Mouse (Mus musculus): ENCODE data around the gene Gmeb1.
"Not testable (repeated sequence)": the region's sequence is repeated elsewhere in the genome, so short reads cannot be mapped to it uniquely, and the experiment has no call there.

Gmeb1 gene

DNA sequence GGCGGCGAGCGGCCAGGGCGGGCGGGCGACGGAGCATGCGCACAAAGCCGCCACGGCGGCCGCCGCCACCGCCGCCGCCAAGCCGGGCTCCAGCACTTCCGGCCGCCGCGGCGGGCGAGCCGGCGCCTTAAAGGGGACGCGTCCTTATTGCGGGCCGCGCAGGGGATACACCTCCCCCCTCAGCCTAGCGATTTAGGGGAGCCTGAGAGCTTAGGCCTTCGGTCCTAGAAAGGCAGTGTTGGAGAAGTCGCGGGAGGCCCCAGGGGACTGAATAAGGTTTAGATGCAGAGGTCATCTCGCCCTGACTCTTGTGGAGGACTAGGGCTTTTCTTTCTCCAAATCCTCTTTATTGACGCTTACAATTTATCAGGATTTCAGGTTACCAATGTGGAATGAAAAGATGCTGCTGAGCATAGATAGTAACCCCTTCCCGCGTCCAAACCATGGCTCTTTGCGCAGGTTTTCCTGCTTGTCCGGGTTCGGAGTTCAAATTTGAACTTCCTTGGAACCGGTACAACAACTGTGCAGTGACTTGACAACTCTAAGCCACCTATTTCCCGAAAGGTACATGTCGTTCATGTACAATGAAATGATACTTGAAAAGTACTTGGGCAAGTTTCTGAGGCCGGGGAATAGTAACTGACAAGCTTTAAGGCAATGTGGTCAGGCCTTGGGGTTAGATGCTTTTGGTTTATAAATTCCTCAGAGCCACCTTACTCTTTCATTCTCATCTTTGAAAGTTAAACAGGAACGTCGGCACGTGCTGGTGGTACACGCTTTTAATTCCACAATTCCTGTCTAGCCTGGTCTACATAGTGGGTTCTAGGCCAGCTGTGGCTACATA, at the start of gene Gmeb1:
TSS of gene Gmeb1 (minus strand) at position 89 of the 844 bp plus-strand sequence.
- in situ Hi-C loops (cut with MboI, MseI): no loop called here

DNA sequence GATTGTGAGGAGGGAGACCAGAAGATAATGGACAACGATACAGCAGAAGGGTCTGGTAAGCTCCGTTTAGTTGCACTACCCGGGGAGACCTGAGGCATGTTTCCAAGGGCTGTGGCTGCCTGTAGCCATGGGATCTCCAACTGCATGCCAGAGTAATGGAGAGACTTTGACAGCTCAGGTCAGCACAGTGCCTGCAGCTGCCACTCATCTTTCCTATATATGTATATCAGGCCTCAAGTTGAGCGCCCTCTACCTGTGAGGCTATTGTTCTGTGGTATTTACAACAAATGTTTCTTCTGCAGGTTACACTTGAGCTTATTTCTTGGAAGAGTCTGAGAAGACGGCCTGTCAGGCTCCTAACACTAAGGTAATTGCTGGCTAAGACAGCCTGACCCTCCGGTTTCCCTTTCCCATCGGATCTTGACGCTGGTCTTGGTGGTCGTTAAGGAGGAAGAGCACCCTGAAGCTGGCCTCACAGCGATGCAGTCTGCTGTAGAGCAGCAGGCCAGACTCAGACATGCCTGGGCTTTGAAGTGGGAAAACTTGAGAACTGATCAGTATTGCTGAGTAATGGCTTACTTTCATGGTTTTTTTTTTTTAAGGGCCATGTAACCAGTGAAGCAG, 48.6 kb upstream of the Gmeb1 start:
- in situ Hi-C loops (cut with MboI, MseI): loop anchor here (5.0 to 25.0 kb wide), 2 partner anchors 38 to 1398 kb away; partner anchors contain the start of genes Laptm5 and Taf12

DNA sequence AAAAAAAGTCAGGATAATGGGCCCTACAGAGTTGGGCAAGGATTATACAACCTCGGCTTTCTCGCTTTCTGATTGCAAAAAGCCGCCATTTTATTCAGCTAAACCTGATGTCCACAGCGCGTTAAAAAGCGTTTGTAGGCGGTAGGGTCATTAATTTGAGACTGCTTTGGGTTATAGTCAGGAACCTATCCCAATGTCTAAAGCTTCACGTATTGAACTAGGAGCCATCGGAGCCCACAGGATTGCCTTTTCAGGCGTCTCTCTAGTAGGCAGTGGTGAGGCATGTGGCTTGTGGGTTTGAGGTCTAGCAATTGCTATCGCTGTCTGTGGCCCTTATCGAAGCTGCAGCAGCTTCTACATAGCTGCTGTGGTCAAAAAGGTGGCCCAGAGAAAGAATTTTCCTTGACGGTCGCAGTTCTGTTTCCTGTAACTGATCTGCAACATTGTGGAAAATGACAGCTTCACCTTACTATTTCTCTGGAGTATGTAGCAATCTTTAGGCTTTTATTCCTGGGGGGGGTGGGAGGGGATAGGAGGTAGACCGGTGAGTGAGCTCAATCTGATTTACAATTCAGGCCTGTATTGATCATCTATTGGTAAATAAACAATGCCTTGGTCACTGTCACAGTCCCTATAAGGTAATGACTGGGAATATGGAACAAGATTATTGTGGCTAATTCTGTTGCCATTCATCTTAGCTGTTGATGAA, 47.9 kb upstream of the Gmeb1 start:
- in situ Hi-C loops (cut with MboI, MseI): loop anchor here (25.0 kb wide), 1 partner anchor 1397 kb away; the partner anchor contains the start of gene Laptm5

DNA sequence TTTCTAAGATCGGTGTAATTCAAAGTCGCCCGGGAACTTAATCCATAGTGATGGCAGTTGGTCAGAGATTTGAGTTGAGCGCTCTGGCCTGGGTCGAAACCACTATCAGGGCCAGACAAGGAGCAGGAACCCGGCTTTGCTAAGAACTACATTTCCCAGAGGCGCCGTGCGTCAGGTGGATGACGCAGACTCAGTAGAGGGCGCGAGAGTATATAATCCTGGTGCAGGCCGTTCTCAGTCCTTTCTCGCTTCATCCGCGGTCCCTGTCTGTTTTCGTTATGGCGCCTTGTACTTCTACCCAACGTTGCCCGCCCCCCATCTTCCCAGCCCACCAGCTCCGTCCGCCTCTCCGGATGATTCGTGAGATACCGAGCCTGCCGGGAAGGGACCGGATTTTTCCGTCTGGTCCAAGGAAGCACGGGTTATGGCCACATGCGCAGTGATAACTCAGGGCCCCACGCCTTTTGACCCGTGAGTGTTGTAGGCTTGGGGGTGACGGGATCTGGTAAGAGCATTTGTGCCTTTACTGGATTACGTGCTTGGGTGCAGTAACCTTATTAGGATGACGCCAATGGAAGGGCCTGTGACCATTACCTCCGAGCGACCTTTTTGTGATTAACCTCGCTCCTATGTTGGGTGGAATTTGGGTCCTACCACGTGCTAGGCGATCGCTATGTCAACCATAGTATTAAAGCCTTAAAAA, 47.2 kb upstream of the Gmeb1 start:
- in situ Hi-C loops (cut with MboI, MseI): loop anchor here (25.0 kb wide), 1 partner anchor 1396 kb away; the partner anchor contains the start of gene Laptm5

DNA sequence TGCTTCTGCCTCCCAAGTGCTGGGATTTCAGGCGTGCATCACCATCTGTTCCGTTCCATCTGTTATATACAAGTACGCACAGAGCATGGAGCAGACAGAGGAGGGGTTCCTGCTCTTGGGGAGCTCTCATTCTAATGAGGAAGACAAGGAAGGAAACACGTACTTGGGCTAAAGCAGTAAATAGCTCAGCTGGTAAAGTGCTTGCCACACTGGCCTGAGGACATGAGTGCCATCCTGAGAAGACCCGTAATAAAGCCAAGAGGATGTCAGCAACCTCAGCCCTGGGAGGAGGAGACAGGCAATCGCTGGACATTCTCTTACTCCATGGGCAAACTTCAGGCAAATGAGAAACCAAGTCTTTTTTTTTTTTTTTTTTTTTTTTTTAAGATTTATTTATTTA, 44.6 kb upstream of the Gmeb1 start:
- in situ Hi-C loops (cut with MboI, MseI): loop anchor here (25.0 kb wide), 1 partner anchor 1394 kb away; the partner anchor contains the start of gene Laptm5

DNA sequence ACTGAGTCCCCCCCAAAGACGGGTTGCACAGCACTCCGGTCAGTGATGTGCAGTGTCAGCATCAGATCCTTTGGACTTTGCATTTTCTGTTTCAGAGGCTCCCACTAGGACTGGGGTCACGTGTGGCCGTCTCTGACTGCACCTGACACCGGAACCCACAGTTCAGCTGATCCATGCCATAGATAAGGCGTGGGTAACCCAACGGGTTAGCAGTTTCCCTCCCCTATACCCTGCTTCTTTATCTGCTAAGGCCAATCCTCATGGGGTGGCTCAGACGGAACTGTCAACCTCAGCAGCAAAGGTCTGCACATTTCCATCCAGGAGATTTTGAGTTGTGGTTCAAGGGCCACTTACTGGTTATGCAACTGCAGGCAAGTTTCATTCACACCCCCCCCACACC, 43.9 kb upstream of the Gmeb1 start:
- in situ Hi-C loops (cut with MboI, MseI): loop anchor here (25.0 kb wide), 1 partner anchor 1393 kb away; the partner anchor contains the start of gene Laptm5

DNA sequence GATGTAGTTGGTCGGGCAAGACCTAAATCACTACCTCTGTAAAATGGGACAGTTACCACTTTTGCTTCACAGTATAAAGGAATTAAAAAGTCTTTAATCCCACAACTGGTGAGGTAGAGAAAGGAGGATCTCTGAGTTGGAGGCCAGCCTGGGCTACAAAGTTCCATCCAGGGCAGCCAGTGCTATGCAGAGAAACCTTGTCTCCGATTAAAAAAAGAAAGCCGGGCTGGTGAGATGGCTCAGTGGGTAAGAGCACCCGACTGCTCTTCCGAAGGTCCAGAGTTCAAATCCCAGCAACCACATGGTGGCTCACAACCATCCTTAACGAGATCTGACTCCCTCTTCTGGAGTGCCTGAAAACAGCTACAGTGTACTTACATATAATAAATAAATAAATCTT, 42.1 kb upstream of the Gmeb1 start:
- in situ Hi-C loops (cut with MboI, MseI): loop anchor here (25.0 kb wide), 1 partner anchor 1391 kb away; the partner anchor contains the start of gene Laptm5

DNA sequence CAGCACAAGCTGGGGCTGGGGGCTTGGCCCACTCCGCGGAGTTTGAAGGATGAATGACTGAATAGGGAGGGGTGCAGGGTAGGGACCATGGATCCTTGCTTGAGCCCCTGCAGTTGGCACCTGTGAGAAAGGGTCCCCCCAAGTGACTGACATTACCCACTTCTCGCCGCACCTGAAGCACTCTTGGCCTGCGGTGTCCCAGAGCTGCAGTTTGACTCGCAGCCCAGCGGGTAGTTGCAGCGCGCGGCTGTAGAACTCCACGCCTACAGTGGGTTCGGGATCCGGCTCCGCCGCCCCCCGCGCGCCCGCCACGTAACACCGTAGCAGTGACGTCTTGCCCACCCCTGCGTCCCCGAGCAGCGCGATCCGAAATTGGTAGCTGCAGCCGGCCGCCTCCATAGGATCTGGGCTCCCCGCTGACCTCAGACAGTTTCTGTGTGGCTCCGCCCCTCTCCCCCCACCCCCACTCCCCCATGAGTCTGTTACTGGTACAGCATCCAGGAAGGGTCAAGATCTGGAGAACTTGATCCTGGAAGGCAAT, 41.6 kb upstream of the Gmeb1 start, which contains the start of gene Rab42:
TSS of gene Rab42 (minus strand) at position 447 of the 541 bp plus-strand sequence.
- in situ Hi-C loops (cut with MboI, MseI): loop anchor here (25.0 kb wide), 1 partner anchor 1391 kb away; the partner anchor contains the start of gene Laptm5

DNA sequence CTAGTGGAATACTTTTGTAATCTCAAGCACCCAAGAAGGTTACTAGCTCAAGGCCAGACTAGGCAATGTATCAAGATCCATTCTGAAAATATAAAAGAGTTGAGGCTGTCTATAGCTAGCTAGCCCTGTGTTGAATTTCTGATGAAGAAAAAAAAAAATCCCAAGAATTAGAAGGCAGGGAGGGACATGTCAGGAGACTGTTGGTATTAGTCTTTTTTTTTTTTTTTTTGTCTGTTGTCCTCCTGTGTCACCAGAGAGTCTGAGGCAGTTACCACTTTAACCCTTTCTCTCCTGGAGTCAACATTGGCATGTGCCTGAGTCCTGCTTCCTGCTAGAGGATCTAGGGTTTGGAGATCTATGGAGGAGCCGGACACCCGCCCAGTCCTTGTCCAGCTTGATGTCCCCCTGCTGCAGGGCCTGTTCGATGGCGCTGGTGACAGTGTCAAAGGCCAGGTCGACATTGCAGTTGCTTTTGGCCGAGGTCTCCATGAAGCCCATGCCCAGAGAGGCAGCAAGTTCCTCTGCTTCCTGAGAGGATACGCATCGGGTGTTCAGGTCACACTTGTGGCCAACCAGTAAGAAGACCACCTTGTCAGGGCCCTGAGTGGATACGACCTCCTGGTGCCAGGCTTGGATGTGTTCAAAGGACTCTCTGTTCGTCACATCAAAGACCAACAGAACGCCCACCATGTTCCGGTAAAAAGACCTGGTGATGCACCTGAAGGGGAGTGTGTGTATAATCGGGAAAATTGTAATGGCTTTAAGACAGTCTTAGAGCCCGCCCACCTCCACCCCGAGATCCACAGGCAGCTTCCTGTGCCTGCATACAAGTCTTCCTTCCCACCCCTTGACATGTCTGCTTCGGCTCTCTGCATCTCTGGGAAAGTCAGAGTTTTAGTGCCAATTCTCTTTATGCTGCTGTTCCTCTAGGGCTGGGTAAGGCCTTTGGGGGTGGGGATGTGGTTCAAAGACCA, 40.9 kb upstream of the Gmeb1 start:
- in situ Hi-C loops (cut with MboI, MseI): loop anchor here (25.0 kb wide), 1 partner anchor 1390 kb away; the partner anchor contains the start of gene Laptm5

DNA sequence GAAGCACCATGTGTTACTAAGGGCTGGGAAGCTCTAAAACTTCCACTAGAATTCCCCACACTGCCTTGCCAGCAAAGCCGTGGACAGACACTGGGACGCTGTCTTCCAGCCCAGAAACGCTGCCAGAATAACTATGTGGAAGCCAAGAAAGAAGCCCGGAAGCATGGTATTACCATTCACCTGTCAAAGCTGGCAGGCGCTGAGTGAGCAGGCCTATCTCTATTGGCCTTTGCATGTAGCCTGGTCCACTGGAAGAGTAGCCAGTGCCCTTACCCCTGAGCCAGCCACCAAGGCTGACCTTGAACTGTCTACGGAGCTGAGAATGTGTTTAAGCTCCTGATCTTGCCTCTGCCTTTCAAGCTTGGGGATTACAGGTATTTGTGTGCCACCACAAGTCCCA, 40.1 kb upstream of the Gmeb1 start:
- in situ Hi-C loops (cut with MboI, MseI): loop anchor here (25.0 kb wide), 1 partner anchor 1389 kb away; the partner anchor contains the start of gene Laptm5

DNA sequence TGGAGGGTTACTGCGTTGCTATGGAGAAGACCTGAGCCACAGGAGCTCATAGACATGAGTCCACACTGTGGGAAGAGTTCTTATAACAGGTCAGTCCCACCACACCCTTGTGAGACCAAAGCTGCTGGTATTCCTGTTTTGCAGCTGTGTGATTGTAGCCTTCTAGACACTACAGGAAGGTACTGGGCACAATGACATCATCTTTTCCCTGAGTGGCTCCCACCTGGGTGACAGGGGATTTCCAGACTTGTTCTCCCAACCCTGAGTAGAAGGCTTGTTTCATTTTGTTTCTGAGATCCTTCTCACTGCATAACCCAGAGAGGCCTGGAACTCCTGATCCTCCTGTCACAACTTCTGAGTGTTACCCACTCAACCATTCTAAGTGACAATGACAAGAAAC, 38.4 kb upstream of the Gmeb1 start:
- in situ Hi-C loops (cut with MboI, MseI): loop anchor here (25.0 kb wide), 1 partner anchor 1388 kb away; the partner anchor contains the start of gene Laptm5

DNA sequence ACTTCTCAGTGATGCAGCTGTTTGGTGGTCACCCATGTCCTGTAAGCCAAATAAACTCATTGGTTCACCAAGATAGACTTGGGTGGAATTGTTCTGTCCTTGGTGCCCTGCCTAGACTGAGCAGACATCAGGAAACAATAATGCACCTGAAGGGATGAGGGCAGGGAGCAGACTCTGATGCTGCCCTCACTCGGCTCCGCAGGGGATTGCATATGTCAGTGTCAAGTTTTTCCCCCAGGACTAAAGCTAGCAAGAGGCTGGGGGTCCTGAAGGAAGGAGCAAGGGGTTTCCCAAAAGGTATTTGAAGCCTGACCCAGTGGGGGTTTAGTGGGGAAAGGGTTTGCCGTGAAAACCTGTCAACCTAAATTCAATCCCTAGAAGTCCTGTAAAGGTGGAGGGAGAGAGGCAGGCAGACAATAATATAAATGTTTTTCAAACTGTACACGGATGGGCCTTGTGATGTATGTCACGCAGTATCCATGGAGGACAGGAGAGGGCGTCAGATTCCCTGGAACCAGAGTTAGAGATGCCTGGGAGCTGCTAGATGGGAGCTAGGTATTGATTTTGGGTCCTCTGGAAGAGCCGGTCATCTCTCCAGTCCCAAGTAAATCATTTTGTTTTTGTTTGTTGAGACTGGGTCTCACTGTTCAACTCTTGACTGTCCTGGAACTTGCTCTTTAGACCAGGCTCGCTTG, 34.4 kb upstream of the Gmeb1 start:
- in situ Hi-C loops (cut with MboI, MseI): no loop called here

DNA sequence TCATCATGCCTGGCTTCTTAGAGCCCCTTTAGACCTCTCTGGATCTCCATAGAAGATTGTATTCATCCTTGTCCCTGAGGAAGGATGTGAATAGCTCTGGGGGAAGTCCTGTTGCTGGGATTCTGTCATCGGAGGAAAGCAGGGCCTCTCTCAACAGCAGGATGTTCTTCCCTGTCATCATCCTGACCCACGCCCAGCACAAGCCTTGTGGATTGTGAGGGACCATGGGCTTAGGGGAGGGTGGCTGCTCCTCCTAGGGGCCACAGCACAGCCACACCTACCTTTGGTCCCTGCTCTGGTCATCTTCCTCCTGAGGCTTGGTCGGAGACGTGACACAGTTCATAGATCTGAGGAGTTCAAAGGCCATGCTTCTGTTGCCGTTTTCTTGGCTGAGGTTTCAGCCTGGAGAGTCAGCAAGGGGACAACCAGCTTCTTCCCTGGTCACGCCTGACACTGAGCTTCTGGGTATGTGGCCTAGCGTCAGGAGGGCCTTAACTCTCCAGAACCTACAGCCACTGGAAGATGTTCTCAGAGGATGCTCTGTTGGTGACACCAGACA, 32.4 kb upstream of the Gmeb1 start:
- in situ Hi-C loops (cut with MboI, MseI): no loop called here

DNA sequence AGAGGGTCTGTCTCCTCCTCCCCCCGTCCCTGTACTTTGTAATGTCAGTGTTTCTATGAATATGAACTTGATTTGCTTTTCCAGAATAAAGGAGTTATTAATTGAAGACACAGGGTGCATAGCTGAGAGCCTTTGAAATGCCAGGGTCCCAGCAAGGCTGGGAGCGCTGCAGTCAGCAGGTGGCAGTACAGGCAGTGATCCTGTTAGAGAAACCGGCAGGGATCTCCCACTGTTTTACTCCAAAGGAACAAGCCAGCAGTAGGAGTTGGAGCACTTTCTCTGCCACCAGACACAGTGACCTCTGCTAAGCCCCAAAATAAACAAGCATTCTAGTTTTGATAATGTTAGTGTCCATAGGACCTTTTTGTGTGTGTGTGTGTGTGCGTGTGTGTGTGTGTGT, 31.6 kb upstream of the Gmeb1 start:
- in situ Hi-C loops (cut with MboI, MseI): no loop called here

DNA sequence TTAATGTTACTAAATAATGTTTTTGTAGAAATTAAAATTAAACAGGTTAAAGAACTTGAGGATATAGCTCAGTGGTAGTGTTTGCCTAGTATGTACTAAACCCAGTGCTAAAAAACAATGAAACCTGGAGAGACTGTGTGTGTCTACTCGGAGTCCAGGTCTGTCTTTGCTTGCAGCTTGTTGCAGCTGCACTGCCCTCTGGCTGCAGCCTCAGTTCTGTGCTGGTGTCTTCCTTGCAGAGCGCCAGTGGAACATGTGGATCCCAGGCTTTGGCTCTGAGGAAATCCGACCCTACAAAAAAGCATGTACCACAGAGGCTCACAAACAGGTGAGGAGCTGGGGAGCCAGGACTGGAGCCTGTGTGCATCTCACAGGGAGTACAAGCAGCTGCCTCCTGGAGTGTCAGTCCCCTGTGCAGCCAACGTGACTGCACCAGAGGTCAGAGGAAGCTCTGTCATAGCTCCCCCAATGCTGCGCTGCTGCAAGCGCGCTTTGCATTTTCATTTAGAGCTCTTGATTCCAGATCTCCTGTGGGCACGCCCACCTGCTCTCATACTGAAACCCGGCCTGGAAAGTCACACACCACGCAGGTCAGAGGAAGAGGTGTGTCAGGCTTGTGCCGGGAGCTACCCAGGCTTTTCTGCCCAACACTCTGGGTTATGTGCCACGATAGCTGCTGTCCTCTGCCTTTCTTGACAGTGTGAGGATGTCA, 30.4 kb upstream of the Gmeb1 start:
- in situ Hi-C loops (cut with MboI, MseI): no loop called here

DNA sequence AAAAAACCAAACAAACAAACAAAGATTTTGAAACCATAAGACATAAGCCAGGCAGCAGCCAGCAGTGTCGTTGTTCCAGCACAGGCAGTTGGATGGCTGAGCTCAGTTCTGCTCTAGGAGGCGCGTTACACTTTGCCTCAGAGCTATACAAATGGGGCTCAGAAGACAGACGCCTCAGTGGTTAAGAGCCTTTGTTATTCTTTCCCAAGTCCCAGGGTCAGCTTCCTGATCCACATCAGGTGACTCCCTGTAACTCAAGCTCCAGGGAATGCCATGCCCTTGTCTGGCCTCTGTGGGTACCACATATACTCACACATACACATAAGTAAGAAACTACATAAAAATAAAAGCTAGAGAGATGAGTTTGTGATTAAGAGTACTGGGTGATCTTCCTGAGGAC, 29.7 kb upstream of the Gmeb1 start:
- in situ Hi-C loops (cut with MboI, MseI): no loop called here

DNA sequence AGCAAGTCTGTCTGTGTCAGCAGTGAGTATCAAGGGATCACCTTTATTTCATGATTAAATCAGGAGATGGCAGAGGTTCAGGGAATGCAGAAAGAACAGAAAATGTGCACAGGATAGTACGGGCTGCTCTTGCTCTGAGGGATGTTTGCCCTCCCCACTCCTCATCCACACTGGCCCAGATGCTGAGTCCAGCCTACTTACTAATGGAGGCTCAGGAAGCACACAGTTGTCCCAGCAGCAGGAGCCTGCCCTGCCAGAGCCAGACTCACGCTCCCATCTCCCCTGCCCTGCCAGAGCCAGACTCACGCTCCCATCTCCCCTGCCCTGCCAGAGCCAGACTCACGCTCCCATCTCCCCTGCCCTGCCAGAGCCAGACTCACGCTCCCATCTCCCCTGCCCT, 27.4 kb upstream of the Gmeb1 start:
- in situ Hi-C loops (cut with MboI, MseI): not testable (repeated sequence)

DNA sequence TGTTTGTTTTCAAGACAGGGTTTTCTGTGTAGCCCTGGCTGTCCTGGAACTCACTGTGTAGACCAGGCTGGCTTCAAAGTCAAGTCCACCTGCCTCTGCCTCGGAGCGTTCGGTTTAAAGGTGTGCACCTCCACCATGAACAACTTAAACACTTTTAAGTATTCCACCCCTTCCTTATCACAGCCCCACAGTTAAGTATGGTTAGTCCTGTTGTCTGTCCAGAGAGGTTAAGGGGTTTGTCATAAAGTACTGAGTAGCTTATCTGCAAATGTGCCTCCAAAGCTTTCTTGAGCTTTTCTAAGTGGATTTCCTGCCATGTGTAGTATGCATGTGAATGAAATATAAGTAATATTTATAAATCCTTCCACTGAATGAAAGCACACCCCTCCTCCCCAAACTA, 14.5 kb upstream of the Gmeb1 start:
- in situ Hi-C loops (cut with MboI, MseI): no loop called here

Data from T-helper 1 cell (primary cell).